Mouse (Mus musculus) liver, embryonic 14.5 days (tissue): ENCODE measurements at regions not wholly inside any gene's neighbourhood (a gene's known extent, or its start where the extent isn't known, plus 50 kb on each side); places are given as distances from the start of the nearest gene placed in this dataset.
"Not testable (repeated sequence)": the region's sequence is repeated elsewhere in the genome, so short reads cannot be mapped to it uniquely, and the experiment has no call there.

Experiments
- CTCF ChIP-seq: IDR thresholded peaks from 2 replicates; pipeline ENCODE4 v1.5.1; 2016; ENCODE audit warnings: antibody characterized with exemption, low read depth, control low read depth
- EP300 ChIP-seq: IDR thresholded peaks from 2 replicates; pipeline ENCODE4 v1.6.1; 2016; ENCODE audit warnings: antibody characterized with exemption, low read depth

GRCm38 (mm10) chr12:106361646-106362045 is 351.6 kb downstream of the Vrk1 start:
- not testable (repeated sequence) for TF ChIP-seq CTCF, EP300
